Mouse (Mus musculus) embryo, embryonic 9.5 days (tissue): ENCODE measurements around the gene Atxn7l2.

Experiments used
- DNase-seq: peaks from one replicate; pipeline ENCODE4 v3.0.0-alpha.2; 2017; ENCODE audit errors: extremely low spot score

Atxn7l2 gene

DNA sequence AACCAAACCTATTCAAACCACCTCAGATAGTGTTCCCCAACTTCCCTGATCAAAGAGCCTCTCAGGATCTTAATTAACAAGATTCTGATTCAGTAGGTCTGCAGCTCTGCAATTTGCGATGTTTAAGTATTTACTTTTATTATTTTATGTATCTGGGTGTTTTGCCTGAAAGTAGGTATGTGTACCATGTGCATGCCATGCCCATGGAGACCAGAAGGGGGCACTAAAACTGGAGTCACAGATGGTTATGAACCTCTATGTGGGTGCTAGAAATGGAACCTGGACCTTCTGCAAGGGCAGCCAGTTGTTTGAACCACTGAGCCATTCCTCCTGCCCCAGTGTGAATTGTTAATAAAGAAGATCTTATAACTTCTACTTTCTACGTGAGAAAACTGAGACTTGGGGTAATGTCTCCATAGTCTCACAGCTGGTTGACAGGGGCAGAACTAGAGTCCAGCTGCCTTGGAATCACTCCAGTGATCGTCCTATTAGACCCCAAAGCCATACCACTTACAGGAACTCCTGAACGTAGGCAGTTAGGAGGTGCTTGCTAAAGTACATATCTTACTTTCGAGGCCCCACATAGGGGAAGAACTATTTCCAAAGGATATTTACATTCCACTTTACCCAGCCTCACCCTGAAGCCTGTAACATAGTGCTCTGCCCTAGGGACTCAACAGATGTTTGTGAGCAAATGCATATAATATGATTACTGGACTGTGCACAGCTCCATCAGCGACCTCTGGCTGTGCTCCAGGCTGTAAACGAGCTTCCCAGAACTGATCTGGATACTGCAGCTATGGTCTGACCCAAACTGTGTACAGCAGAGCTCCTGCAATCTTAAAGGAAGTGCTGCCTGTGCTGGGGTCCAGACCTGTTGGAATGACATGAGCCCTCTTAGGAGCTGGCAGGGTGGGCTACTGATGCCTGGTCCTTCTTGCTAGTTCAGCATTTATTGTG lies 31.7 kb downstream of the Atxn7l2 start:
- DNase-seq, result no peak

DNA sequence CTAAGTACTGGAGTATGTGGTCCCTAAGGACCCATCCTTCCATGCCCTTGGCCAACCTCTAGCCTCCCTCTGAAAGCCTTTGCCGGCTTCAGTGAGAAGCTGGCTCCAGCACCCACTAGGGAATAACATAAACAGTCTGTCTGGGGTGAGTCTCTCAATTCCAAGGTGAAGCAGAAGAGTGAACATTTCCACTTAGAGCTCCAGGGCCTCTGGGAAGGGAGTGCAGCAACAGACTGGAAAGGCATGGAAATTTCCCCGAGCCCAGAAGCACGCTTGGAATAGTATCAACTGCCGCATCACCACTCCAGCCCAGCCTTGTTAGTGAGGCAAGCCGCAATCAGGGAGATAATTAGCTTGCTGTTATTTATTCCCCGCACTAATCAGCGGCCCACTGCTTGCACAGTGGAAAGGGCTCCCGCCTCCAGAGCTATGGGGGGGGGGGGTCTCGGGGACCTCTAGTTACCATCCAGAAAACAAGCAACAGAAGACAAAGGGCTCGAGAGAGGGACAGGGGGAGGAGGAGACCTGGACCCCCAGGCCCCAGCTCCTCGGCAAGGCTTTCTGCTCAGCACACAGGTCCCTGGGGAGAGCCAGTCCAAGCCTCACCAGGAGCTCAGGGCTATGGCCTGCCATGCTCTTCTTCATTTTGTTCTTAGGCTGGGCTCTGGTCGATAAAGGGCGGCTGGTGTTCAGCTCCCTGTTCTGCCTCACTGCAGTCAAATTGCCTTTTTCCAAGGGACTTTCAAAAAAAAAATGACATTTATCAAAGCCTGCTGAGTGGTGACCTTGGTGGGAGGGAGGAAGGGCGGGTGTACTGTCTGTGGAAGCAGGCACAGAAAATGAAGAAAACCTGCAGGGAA lies 35.8 kb downstream of the Atxn7l2 start:
- no peak for DNase-seq

DNA sequence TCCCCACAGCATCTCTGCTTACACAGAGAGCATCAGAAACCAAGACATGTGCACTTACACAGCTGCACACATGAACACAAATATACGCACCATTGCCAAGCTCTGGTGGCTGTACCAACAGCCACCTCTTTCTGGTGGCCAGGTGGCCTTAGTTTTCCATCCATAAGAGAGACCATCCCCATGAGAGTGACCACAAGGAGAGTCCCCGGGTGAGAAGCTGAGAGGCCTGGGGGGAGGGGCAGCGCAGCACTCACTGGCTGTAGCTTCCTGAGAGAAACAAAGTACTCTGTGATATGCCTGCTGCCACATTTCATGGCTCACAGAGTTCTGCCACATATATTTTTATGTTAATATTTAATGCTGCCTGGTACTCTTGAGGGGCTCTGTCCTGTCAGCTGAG lies 41.5 kb downstream of the Atxn7l2 start:
- DNase-seq, result no peak

DNA sequence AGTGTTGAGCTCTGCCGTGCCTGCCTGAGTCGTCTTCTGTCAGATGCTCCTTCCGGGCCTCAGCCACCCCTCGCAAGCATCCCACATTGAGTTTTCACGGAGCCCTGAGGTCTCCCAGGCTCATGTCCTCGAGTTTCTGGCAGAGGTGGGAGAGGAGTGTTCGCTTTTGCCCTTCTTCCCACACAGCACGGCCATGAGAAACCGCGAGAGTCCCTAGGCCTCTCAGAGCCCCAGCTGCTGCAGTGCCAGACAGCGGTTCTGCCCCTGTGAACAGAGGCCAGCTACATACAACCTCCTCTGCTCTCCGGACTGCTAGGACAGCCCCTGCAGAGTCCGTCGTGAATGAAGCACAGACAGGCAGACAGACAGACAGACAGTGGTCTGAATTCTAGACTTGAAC lies 43.2 kb downstream of the Atxn7l2 start:
- DNase-seq, result no peak

DNA sequence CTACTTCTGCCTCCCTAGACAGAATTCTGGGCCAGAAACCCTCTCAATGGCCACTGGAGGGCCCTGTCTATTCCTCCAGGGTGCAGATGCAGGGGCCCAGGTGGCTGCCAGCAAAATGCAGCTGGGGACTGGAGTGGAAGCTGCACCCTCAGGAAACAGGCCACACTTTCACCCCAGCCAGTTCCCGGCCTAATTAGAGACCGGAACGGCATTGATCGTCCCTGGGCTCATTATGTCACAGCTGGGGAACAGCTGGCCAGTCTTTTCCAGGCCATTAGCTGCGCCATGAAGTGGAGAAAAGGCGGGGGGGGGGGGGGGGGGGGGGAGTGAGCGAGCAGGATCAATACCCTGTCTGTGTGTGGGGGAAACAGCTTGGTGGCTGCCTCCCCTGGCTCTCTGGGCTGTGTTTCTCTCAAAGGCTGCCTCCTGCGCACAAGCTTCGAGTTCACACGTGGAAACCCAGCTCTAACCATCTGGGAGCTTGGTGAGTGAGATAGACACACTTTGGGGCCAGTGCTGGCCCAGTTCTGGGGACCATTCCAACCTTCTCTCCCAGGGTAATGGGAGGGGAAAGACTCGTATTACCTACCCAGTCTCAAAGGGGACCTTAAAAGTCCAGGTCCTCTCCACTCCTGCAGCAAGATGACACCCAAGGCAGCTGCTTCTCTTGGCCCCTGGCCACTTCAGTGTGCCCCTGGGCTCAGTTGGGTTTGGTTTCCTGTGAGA lies 44.1 kb downstream of the Atxn7l2 start:
- DNase-seq, result peak; percentile 72

DNA sequence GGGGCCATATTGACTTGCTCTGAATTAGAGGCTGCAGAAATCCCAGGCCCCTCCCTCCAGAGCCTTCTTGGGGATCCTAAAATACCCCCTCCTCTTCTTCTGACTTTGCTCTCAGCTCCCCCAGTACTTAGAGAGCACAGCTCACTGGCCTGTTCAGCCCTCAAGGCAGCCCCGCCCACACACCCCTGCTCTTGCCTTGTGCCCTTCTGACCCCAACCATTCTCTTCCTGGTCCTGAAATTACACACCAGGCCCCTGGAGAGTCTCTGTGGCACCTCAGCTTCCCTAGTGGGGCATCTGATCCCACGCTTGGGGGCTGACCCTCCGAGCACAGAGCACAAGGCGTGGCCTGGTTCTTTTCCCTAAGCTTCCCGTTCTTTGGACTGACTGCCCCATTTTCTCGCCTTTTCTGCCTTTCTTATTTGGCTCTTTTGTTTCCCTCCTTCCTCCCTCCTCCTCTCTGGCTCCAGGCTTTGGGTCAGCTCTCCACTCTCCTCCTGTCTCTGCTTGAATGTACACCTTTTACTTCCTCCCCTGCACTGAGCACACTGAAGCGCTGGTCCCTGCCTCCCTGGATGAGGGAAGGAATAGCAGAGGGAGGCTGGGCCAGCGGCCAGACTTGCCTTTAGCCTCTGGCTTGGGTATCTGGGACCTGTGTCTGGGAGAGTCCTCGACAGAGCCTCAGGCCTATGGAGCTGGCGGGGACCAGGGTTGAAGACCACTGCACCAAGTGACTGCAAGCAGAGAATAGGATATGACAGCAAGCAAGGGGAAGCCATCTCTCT lies 45.0 kb downstream of the Atxn7l2 start:
- peak; percentile 59 for DNase-seq

DNA sequence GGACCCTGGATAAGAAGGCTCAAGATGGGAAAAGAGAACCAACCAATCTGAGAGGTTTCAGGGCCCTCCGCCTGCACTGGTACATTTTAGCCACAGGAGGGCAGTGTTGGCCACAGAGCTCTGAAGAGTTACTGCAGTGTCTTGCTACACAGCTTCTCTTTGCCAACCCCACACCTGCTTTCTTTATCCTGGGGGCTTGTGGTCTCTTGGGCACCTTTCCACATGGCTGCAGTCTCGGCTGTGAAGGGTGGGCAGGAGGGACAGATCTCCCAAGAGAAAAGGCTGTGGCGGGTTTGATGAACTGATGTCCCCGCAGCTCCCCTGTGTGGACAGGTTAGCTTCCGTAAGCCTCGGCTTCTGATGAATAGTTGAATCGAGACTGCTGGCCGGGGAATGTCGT lies 45.9 kb downstream of the Atxn7l2 start:
- DNase-seq, result peak; percentile 84

DNA sequence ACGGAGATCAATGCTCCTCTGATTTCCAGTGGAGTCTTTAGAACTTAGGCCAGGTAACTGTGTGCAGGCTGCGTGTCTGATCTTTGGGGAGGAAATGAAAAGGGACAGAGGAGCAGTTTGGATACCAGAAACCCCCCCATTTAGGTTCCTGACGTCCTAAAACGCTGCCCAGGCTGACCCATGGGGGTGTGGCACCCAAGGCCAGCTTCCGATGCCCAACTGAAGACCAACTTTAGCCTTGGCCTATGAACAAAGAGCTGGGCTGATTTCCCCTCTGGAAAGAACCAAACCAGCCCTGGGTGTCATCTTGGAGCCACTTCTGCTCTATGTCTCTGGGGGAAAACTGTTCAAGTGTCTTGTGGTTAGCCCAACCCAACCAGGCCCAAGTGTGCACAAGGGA lies 46.6 kb downstream of the Atxn7l2 start:
- DNase-seq, result no peak

DNA sequence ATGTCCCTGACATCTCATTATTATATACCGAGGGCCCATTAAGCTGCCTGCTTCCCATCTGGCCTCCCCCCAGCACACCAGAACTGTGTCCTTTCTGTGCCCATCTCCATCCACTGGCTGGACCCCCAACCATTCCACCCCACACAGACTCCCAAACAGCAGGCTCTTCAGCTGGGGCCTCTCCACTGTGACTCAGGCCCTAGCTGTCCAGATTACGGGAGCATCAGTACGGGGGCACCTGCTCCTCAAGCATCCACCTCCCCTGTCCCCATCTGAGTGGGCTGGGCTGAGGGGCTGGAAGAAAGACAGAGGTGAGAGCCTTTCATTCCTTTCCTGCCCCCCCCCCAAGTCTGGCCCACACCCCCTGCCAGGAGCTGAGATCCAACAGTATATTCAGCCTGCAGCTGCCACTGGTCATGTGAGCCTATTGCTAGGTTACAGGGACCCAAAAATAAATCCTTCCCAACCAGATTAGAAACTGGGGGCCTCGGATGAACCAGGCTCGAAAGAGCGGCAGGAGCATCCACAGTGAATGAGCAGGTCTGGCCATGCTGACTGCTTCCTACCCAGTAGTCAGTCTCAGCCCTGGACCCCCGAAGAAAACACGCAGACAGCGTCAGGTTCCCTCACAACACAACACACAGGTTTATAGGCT lies 52.2 kb downstream of the Atxn7l2 start:
- no peak for DNase-seq

DNA sequence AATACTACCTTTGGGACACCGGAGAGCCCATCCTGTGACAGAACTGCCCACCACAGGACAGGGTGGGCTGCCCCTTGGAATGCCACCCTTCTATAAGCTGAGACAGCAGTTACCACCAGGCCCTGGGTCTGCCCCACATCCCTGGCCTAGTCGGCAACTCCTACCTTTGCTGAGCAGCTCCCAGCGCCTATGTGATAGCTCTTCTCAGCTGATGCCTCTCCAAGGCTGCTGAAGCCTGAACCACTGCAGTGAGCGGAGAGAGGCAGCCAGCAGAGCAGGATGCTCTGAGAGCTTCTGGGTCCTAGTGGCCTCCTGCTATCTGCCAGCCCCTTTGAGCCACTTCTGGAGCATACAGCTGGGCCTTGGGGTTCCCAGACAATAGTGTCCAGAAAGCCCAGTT lies 56.1 kb downstream of the Atxn7l2 start, which contains the start of gene Gpr61:
Gene Gpr61, minus strand, starts transcription at position 227 of the 400 bp plus-strand sequence.
- DNase-seq, result no peak

DNA sequence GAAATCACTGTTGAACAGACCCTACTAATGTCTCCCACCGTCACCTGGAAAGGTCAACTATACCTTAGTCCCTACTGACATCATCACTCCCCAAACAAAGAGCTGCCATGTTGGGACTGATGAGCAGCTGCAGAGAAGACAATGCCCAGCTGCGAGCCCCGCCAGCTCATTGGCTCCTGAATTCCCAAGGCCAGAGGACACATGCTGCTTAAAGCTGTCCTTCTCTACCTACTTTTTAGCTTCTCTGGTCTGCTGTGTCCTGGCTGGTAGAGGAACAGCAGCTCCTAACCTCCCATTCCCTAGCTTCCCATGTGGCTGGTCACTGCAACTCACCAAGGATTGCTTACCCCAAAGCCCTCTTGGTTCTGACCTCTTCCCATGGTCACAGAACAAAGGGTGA lies 58.4 kb downstream of the Atxn7l2 start:
- no peak for DNase-seq
